Mouse (Mus musculus) MEL (cell line): Measurements from ENCODE around the gene Ugt1a10. TPM values are rescaled to one million over a fixed set of nuclear protein-coding genes. Genes with fewer than 3 reads are reported as not detected.

ENCODE experiments used
- DNase-seq: peaks from one replicate; pipeline ENCODE4 v3.0.0; 2011; ENCODE audit warnings: low read depth, low spot score
- H3K27ac ChIP-seq: 2 replicates; pipeline ENCODE4 v1.5.1; 2012; ENCODE audit warnings: low read depth, mild to moderate bottlenecking, control low read depth, low read length, moderate library complexity; ENCODE audit not compliant: control insufficient read depth
- H3K27me3 ChIP-seq, 2 experiments: fragments of 150-350 bp in 1 of 2; sonication (generic) in 1 of 2; 2 replicates each; pipeline ENCODE4 v1.6.1; 2012; ENCODE audit warnings: low read length in 2 of 2, mild to moderate bottlenecking in 2 of 2, improper control_type of control experiment in 1 of 2, moderate library complexity in 1 of 2; ENCODE audit not compliant: insufficient read depth in 2 of 2, control insufficient read depth in 1 of 2
- H3K36me3 ChIP-seq, 2 experiments: 2 replicates each; pipeline ENCODE4 v1.6.1; 2012 to 2014; ENCODE audit warnings: low read length in 2 of 2, improper control_type of control experiment in 1 of 2, inconsistent platforms in 1 of 2, mild to moderate bottlenecking in 1 of 2; ENCODE audit not compliant: insufficient read depth in 2 of 2, control insufficient read depth in 1 of 2
- H3K4me1 ChIP-seq, 2 experiments: fragments of 150-350 bp in 1 of 2; sonication (generic) in 1 of 2; 2 replicates each; pipeline ENCODE4 v1.6.1; 2012; ENCODE audit warnings: low read length in 2 of 2, improper control_type of control experiment in 1 of 2, mild to moderate bottlenecking in 1 of 2; ENCODE audit not compliant: insufficient read depth in 2 of 2, control insufficient read depth in 1 of 2
- H3K4me3 ChIP-seq, 2 experiments: fragments of 150-350 bp in 1 of 2; sonication (generic) in 1 of 2; 2 replicates each; pipeline ENCODE4 v1.5.1; 2012; ENCODE audit warnings: low read depth in 2 of 2, low read length in 2 of 2, mild to moderate bottlenecking in 2 of 2, moderate library complexity in 2 of 2, control low read depth in 1 of 2, improper control_type of control experiment in 1 of 2; ENCODE audit not compliant: control insufficient read depth in 1 of 2, insufficient read depth in 1 of 2
- H3K79me2 ChIP-seq: 2 replicates; pipeline ENCODE4 v1.6.1; 2012; ENCODE audit warnings: mild to moderate bottlenecking, low read length, moderate library complexity; ENCODE audit not compliant: control insufficient read depth, poor library complexity, insufficient read depth
- H3K9ac ChIP-seq: 2 replicates; pipeline ENCODE4 v1.6.1; 2012; ENCODE audit warnings: low read depth, mild to moderate bottlenecking, control low read depth, low read length, moderate library complexity; ENCODE audit not compliant: control insufficient read depth, poor library complexity, severe bottlenecking
- H3K9me3 ChIP-seq: fragments of 150-350 bp; sonication (generic); replicated peaks from 2 replicates; pipeline ENCODE4 v1.6.1; 2012; ENCODE audit warnings: mild to moderate bottlenecking, low read length, improper control_type of control experiment, moderate library complexity; ENCODE audit not compliant: insufficient read depth
- BHLHE40 ChIP-seq: IDR thresholded peaks from 2 replicates; pipeline ENCODE4 v1.6.1; 2012; ENCODE audit warnings: low read depth, mild to moderate bottlenecking, inconsistent platforms, low read length, improper control_type of control experiment, borderline replicate concordance
- CHD2 ChIP-seq: IDR thresholded peaks from 2 replicates; pipeline ENCODE4 v1.6.1; 2011; ENCODE audit warnings: low read length, improper control_type of control experiment
- E2F4 ChIP-seq: IDR thresholded peaks from 2 replicates; pipeline ENCODE4 v1.6.1; 2011; ENCODE audit warnings: low read depth, low read length, improper control_type of control experiment, borderline replicate concordance
- EP300 ChIP-seq, 2 experiments: IDR thresholded peaks; 2 replicates each; pipeline ENCODE4 v1.6.1; 2011; ENCODE audit warnings: improper control_type of control experiment in 2 of 2, low read length in 2 of 2, low read depth in 1 of 2, mild to moderate bottlenecking in 1 of 2
- HCFC1 ChIP-seq: IDR thresholded peaks from 2 replicates; pipeline ENCODE4 v1.6.1; 2012; ENCODE audit warnings: low read depth, mild to moderate bottlenecking, inconsistent platforms, low read length, improper control_type of control experiment, moderate library complexity
- MAZ ChIP-seq: IDR thresholded peaks from 2 replicates; pipeline ENCODE4 v1.6.1; 2012; ENCODE audit warnings: low read depth, mild to moderate bottlenecking, inconsistent platforms, low read length, improper control_type of control experiment
- MEF2A ChIP-seq: IDR thresholded peaks from 2 replicates; pipeline ENCODE4 v1.6.1; 2014; ENCODE audit warnings: low read depth, mild to moderate bottlenecking, inconsistent platforms, low read length, improper control_type of control experiment; ENCODE audit not compliant: poor library complexity, insufficient replicate concordance, severe bottlenecking; ENCODE audit errors: extremely low read depth
- MYC ChIP-seq: IDR thresholded peaks from 2 replicates; pipeline ENCODE4 v1.6.1; 2011; ENCODE audit warnings: low read depth, mild to moderate bottlenecking, low read length, improper control_type of control experiment, moderate library complexity
- POLR2AphosphoS2 ChIP-seq: IDR thresholded peaks from 2 replicates; pipeline ENCODE4 v1.6.1; 2011; ENCODE audit warnings: low read length, improper control_type of control experiment
- RAD21 ChIP-seq: IDR thresholded peaks from 2 replicates; pipeline ENCODE4 v1.6.1; 2011; ENCODE audit warnings: mild to moderate bottlenecking, low read depth, low read length, improper control_type of control experiment
- RCOR1 ChIP-seq: IDR thresholded peaks from 2 replicates; pipeline ENCODE4 v1.6.1; 2012; ENCODE audit warnings: low read depth, mild to moderate bottlenecking, inconsistent platforms, low read length, improper control_type of control experiment
- SMC3 ChIP-seq: IDR thresholded peaks from 2 replicates; pipeline ENCODE4 v1.6.1; 2011; ENCODE audit warnings: low read depth, low read length, improper control_type of control experiment
- TAL1 ChIP-seq: IDR thresholded peaks from 2 replicates; pipeline ENCODE4 v1.6.1; 2012; ENCODE audit warnings: mild to moderate bottlenecking, inconsistent platforms, low read length, moderate library complexity, mixed read lengths
- TBP ChIP-seq: IDR thresholded peaks from 2 replicates; pipeline ENCODE4 v1.8.0; 2011; ENCODE audit warnings: low read depth, low read length, improper control_type of control experiment
- TCF12 ChIP-seq: IDR thresholded peaks from 2 replicates; pipeline ENCODE4 v1.6.1; 2014; ENCODE audit warnings: low read depth, mild to moderate bottlenecking, inconsistent platforms, low read length, improper control_type of control experiment, moderate library complexity
- ZMIZ1 ChIP-seq: IDR thresholded peaks from 2 replicates; pipeline ENCODE4 v1.6.1; 2012; ENCODE audit warnings: low read depth, mild to moderate bottlenecking, inconsistent platforms, low read length, improper control_type of control experiment, moderate library complexity
- ZNF384 ChIP-seq: IDR thresholded peaks from 2 replicates; pipeline ENCODE4 v1.6.1; 2012; ENCODE audit warnings: low read depth, mild to moderate bottlenecking, inconsistent platforms, low read length, improper control_type of control experiment
- polyA plus RNA-seq, 2 experiments: library from polyadenylated mRNA; stranded (reverse) in 1 of 2; unstranded in 1 of 2; fragments of >175 nt in 1 of 2; fragments of >200 nt in 1 of 2; gene quantifications; 2 replicates each; pipeline versions ENCODE4 v1.2.1 to v1.2.4; 2012; ENCODE audit warnings: low replicate concordance in 2 of 2, low read depth in 1 of 2; ENCODE audit not compliant: insufficient read length in 2 of 2, insufficient read depth in 1 of 2, missing spikeins in 1 of 2
- total RNA-seq: library from RNA; depleted of rRNA; stranded (reverse); fragments of 300-350 nt; gene quantifications from 2 replicates; pipeline ENCODE4 v1.2.3, GENCODE M21; 2012

Gene Ugt1a10
- total and polyA plus RNA-seq, 3 experiments: not detected

- no peak overlapping the region for H3K27ac ChIP-seq
- H3K36me3 ChIP-seq: no peaks in the 10 kb centered on the region
- DNase-seq: no peak
- no peak overlapping the region for H3K4me3 ChIP-seq
- H3K4me1 ChIP-seq: no peaks in the 10 kb centered on the region
- H3K27me3 ChIP-seq: no peaks in the 10 kb centered on the region
- TF ChIP-seq RAD21 (no peak), BHLHE40 (no peak), HCFC1 (no peak), TAL1 (no peak), RCOR1 (no peak), TCF12 (no peak), TBP (no peak), MYC (no peak), MAZ (no peak), MEF2A (no peak), E2F4 (no peak), EP300 (IDR thresholded peaks at IDR 0.05; ENCODE audit: low read depth in 1 of 2, low read length in 2 of 2) (no peak)
- TF ChIP-seq, all 39 proteins: peak for 0
- Histone ChIP-seq H3K9ac (no peak overlapping the region), H3K79me2 (no peaks in the 10 kb centered on the region), H3K9me3 (no peaks in the 10 kb centered on the region)
Measured at GRCm38 (mm10) chr1:88234646-88235045, 179.5 kb downstream of the Ugt1a10 start.

GRCm38 (mm10) chr1:88235046-88235893 lies 180.1 kb downstream of the Ugt1a10 start:
- no peaks in the 10 kb centered on the region for H3K79me2 ChIP-seq
- H3K27me3 ChIP-seq: no peaks in the 10 kb centered on the region
- no peak overlapping the region for H3K4me3 ChIP-seq
- no peak overlapping the region for H3K9ac ChIP-seq
- H3K36me3 ChIP-seq: no peaks in the 10 kb centered on the region
- TF ChIP-seq ZMIZ1 (no peak), POLR2AphosphoS2 (no peak), CHD2 (no peak), E2F4 (no peak), MYC (no peak), SMC3 (no peak), ZNF384 (no peak), RCOR1 (no peak), HCFC1 (no peak), EP300 (IDR thresholded peaks at IDR 0.05; ENCODE audit: low read depth in 1 of 2, low read length in 2 of 2) (no peak)
- DNase-seq: no peak
- no peak overlapping the region for H3K27ac ChIP-seq
- H3K9me3 ChIP-seq: no peaks in the 10 kb centered on the region
- H3K4me1 ChIP-seq: no peaks in the 10 kb centered on the region
